Mouse (Mus musculus) layer of hippocampus, postnatal 36 days (tissue): ENCODE data around the gene Gm4513. TPM values are rescaled to one million over a fixed set of nuclear protein-coding genes. Genes with fewer than 3 reads are reported as not detected.
"Not testable (repeated sequence)": the region's sequence is repeated elsewhere in the genome, so short reads cannot be mapped to it uniquely, and the experiment has no call there.

ENCODE experiments used
- DNase-seq, 2 experiments: peaks; one replicate each; pipeline ENCODE4 v3.0.0; 2022
- total RNA-seq, 2 experiments: library from RNA; stranded (reverse); gene quantifications; 2 replicates each; pipeline ENCODE4 v1.2.3; 2021

The Gm4513 gene
- not detected for total RNA-seq

- not testable (repeated sequence) for DNase-seq
Observed at GRCm38 (mm10) chr7:20598921-20599320, at the start of gene Gm4513. TSS of gene Gm4513 (minus strand) at chr7:20599021.

- DNase-seq = not testable (repeated sequence)
Observed at GRCm38 (mm10) chr7:20576141-20576540, 22.7 kb downstream of the Gm4513 start, which contains the start of gene Gm4141. TSS of gene Gm4141 (minus strand) at chr7:20576241.

GRCm38 (mm10) chr7:20545657-20546056 lies 53.2 kb downstream of the Gm4513 start, which contains the start of gene Gm5726:
TSS of gene Gm5726 (minus strand) at chr7:20545757.
- not testable (repeated sequence) for DNase-seq

Other genes starting within 250 kb of the Gm4513 start
- not detected for gene Gm5728, start 223.6 kb downstream of the Gm4513 start, total RNA-seq
- not detected for gene Vmn1r100, start 181.1 kb downstream of the Gm4513 start, total RNA-seq
- not detected for gene Vmn1r101, start 156.4 kb downstream of the Gm4513 start, total RNA-seq
- gene Gm10670, start 124.1 kb downstream of the Gm4513 start, total RNA-seq = not detected
- gene Vmn1r103, start 88.5 kb downstream of the Gm4513 start, total RNA-seq = not detected
- not detected for gene Vmn1r104, start 65.2 kb downstream of the Gm4513 start, total RNA-seq
- gene Gm5726, start 53.3 kb downstream of the Gm4513 start, total RNA-seq = not detected
- not detected for gene Gm4141, start 22.8 kb downstream of the Gm4513 start, total RNA-seq
- gene Vmn1r107, start 69.9 kb upstream of the Gm4513 start, total RNA-seq = not detected
- not detected for gene Vmn1r111, start 104.2 kb upstream of the Gm4513 start, total RNA-seq
- not detected for gene Gm10668, start 131.6 kb upstream of the Gm4513 start, total RNA-seq
- not detected for gene Vmn1r112, start 172.2 kb upstream of the Gm4513 start, total RNA-seq
- not detected for gene Vmn1r113, start 188.3 kb upstream of the Gm4513 start, total RNA-seq
- not detected for gene Vmn1r114, start 213.2 kb upstream of the Gm4513 start, total RNA-seq
- gene Vmn1r115, start 246.0 kb upstream of the Gm4513 start, total RNA-seq = not detected